9 mouse cellular contexts compared by ENCODE assay signal in the genomic region with DNA sequence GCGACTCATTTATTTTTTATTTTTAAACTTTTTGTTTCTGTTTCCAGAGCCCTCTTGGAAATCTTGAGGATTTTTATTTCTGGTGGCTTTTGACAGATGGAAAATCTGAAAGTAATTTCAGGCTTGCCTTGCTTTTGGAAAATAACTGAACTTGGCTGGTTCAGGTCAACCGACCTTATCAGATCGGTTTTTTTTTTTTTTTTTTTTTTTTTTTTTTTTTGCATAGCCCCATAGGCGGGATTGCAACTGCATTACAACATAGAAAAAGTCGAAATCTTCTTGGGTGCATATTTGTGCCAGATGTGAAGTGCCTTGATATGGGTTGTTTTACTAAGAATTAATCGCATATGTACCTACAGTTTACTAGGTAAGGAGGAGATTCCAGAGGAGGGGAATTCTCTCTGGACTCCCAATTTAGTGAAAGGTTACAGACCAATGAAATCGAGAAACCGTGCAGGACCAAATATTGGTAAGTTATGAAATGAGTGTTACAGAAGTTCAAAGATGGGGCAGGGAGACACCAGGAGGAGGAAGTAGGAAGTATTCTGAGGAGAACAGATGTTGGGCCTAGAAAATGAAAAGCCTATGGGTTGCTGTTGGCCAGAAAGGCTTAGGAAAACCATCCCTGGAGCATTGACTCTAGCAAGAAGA. TPM values are rescaled to one million over a fixed set of nuclear protein-coding genes. Genes with fewer than 3 reads are reported as not detected.
DNase-seq lines count a peak whose midpoint lies in the region; ATAC-seq lines count a peak whose summit lies in the region.
"Had no signal": no experiment of that assay in that cellular context is flagged by ENCODE, and none has a peak within 500 bp of the region (broad histone marks: within the 10 kb centered on the region; RNA-seq: fewer than 3 reads in every experiment).

No protein-coding gene starts in this region.

- H3K27ac ChIP-seq in embryonic facial prominence, embryonic 15.5 days (replicated peaks): peak overlapping the region; percentile 99
- peak overlapping the region; percentile 98 for H3K27ac ChIP-seq in intestine, embryonic 16.5 days (ENCODE audit: low read length)
- H3K27ac ChIP-seq in neural tube, embryonic 13.5 days (replicated peaks): peak overlapping the region; percentile 99

- ATAC-seq in embryonic facial prominence, embryonic 15.5 days (ENCODE audit: insufficient number of reproducible peaks, low FRiP score, low TSS enrichment, low read depth): no peak
- no peak for ATAC-seq in intestine, embryonic 16.5 days
- ATAC-seq in neural tube, embryonic 13.5 days (ENCODE audit: low read depth): no peak

- DNase-seq in cerebellum, adult 9-11 months: peak; percentile 32
- no peak for DNase-seq in cerebellum, adult 11 months
- peak; percentile 74 for DNase-seq in 3T3-L1 (ENCODE audit: low read depth, low spot score)
- no peak for DNase-seq in urinary bladder, postnatal 14 days (ENCODE audit: low spot score)
- DNase-seq in layer of hippocampus, postnatal 25 days (ENCODE audit: extremely low spot score in 1 of 2, low spot score in 1 of 2): no peak

- peak overlapping the region; percentile 66 for H3K4me2 ChIP-seq in embryonic facial prominence, embryonic 15.5 days (replicated peaks)
- peak overlapping the region; percentile 62 for H3K4me2 ChIP-seq in intestine, embryonic 16.5 days (ENCODE audit: low read depth, low read length)
- peak overlapping the region; percentile 64 for H3K4me2 ChIP-seq in neural tube, embryonic 13.5 days

- no peak overlapping the region; the same call in 1 of the 2 replicates for H3K9ac ChIP-seq in embryonic facial prominence, embryonic 15.5 days
- H3K9ac ChIP-seq in intestine, embryonic 16.5 days (ENCODE audit: low read depth, low read length): peak overlapping the region; percentile 97
- peak overlapping the region; percentile 97 for H3K9ac ChIP-seq in neural tube, embryonic 13.5 days

- H3K4me3 ChIP-seq in embryonic facial prominence, embryonic 15.5 days (replicated peaks): peak overlapping the region; percentile 74
- peak overlapping the region; percentile 98 for H3K4me3 ChIP-seq in intestine, embryonic 16.5 days (ENCODE audit: low read length)
- H3K4me3 ChIP-seq in neural tube, embryonic 13.5 days: peak overlapping the region; percentile 90

- no peaks in the 10 kb centered on the region for H3K9me3 ChIP-seq in embryonic facial prominence, embryonic 15.5 days (replicated peaks)
- no peaks in the 10 kb centered on the region for H3K9me3 ChIP-seq in intestine, embryonic 16.5 days (ENCODE audit: control insufficient read depth, low read length)
- H3K9me3 ChIP-seq in neural tube, embryonic 13.5 days: no peaks in the 10 kb centered on the region

- WGBS in embryonic facial prominence, embryonic 15.5 days: 10% methylated on average over 8 of the region's 8 CpGs
- WGBS in intestine, embryonic 16.5 days: 18% methylated on average over 8 of the region's 8 CpGs
- whole genome bisulfite sequencing in neural tube, embryonic 13.5 days: 23% methylated on average over 8 of the region's 8 CpGs

- H3K27me3 ChIP-seq in embryonic facial prominence, embryonic 15.5 days: no peaks in the 10 kb centered on the region
- no peaks in the 10 kb centered on the region for H3K27me3 ChIP-seq in intestine, embryonic 16.5 days (replicated peaks; ENCODE audit: control insufficient read depth, insufficient read depth, low read length)
- H3K27me3 ChIP-seq in neural tube, embryonic 13.5 days: no peaks in the 10 kb centered on the region
- H3K27me3 ChIP-seq: Patski had no signal

- H3K36me3 ChIP-seq in embryonic facial prominence, embryonic 15.5 days: no peaks in the 10 kb centered on the region; the same call in 1 of the 2 replicates
- H3K36me3 ChIP-seq in intestine, embryonic 16.5 days (ENCODE audit: control insufficient read depth, insufficient read depth, low read length): no peaks in the 10 kb centered on the region
- H3K36me3 ChIP-seq in neural tube, embryonic 13.5 days: no peaks in the 10 kb centered on the region

- peaks cover 8% of the 10 kb centered on the region; the same call in 1 of the 2 replicates for H3K4me1 ChIP-seq in embryonic facial prominence, embryonic 15.5 days
- peaks cover 5% of the 10 kb centered on the region; the same call in 1 of the 2 replicates for H3K4me1 ChIP-seq in intestine, embryonic 16.5 days (ENCODE audit: control insufficient read depth, insufficient read depth, low read length)
- H3K4me1 ChIP-seq in neural tube, embryonic 13.5 days (replicated peaks): peaks cover 21% of the 10 kb centered on the region

RNA-seq across cellular contexts. Expression of gene Ypel5, which starts 1.7 kb away (rescaled TPM):
- polyA plus RNA-seq in embryonic facial prominence, embryonic 15.5 days (2015; fragmentation: Nextera tagmentation; extraction: Ambion mirVana): 54.2 and 56.9 TPM in 2 replicates
- polyA plus RNA-seq in intestine, embryonic 16.5 days (2015; fragmentation: Nextera tagmentation; extraction: Ambion mirVana): 37.4 and 43.2 TPM in 2 replicates
- 115 and 116 TPM in 2 replicates for polyA plus RNA-seq in neural tube, embryonic 13.5 days (2015; fragmentation: Nextera tagmentation; extraction: Ambion mirVana)
- 10 to 100 TPM; 86.1 to 98.7 TPM for total RNA-seq in layer of hippocampus, postnatal 25 days (2021)

Comparison
In these comparisons a context has a peak if more than half of its experiments do, and no peak if none do; other contexts are left out.
1. DNase-seq: peak in cerebellum, adult 9-11 months (single experiment) and 3T3-L1 (single experiment); none in cerebellum, adult 11 months (single experiment), urinary bladder, postnatal 14 days (single experiment) and layer of hippocampus, postnatal 25 days (0 of 2).
2. Peak in every context shown above with its lines, with median percentiles within 50 percentile points of each other: H3K27ac ChIP-seq, H3K4me2 ChIP-seq and H3K4me3 ChIP-seq.